Mouse (Mus musculus): Measurements from ENCODE around the gene Gpr39.

Gene Gpr39

GRCm38 (mm10) chr1:125694338-125694737 is 17.5 kb downstream of the Gpr39 start:
- no peak for DNase-seq (ENCODE audit: low spot score in 2 of 2)

GRCm38 (mm10) chr1:125701101-125701590 is 24.4 kb downstream of the Gpr39 start:
- no peak for DNase-seq (ENCODE audit: low spot score in 2 of 2)

- no peak for DNase-seq (ENCODE audit: low spot score in 2 of 2)
Measured at GRCm38 (mm10) chr1:125701773-125702172, 25.0 kb downstream of the Gpr39 start.

GRCm38 (mm10) chr1:125702326-125702725 is 25.5 kb downstream of the Gpr39 start:
- no peak for DNase-seq (ENCODE audit: low spot score in 2 of 2)

GRCm38 (mm10) chr1:125705412-125705811 is 28.6 kb downstream of the Gpr39 start:
- DNase-seq (ENCODE audit: low spot score in 2 of 2), result no peak

- no peak for DNase-seq (ENCODE audit: low spot score in 2 of 2)
Measured at GRCm38 (mm10) chr1:125715286-125715685, 38.5 kb downstream of the Gpr39 start.

- DNase-seq (ENCODE audit: low spot score in 2 of 2), result no peak
Measured at GRCm38 (mm10) chr1:125716241-125716640, 39.4 kb downstream of the Gpr39 start.

- no peak for DNase-seq (ENCODE audit: low spot score in 2 of 2)
Measured at GRCm38 (mm10) chr1:125717906-125718305, 41.1 kb downstream of the Gpr39 start.

GRCm38 (mm10) chr1:125719127-125719526 is 42.3 kb downstream of the Gpr39 start:
- DNase-seq (ENCODE audit: low spot score in 2 of 2), result no peak

- no peak for DNase-seq (ENCODE audit: low spot score in 2 of 2)
Measured at GRCm38 (mm10) chr1:125721104-125721758, 44.4 kb downstream of the Gpr39 start.

GRCm38 (mm10) chr1:125724304-125724703 is 47.5 kb downstream of the Gpr39 start:
- DNase-seq (ENCODE audit: low spot score in 2 of 2), result peak; percentile 6 to 33

- DNase-seq (ENCODE audit: low spot score in 2 of 2), result no peak
Measured at GRCm38 (mm10) chr1:125729025-125729565, 52.3 kb downstream of the Gpr39 start.

- no peak for DNase-seq (ENCODE audit: low spot score in 2 of 2)
Measured at GRCm38 (mm10) chr1:125729731-125730536, 53.1 kb downstream of the Gpr39 start.

- DNase-seq (ENCODE audit: low spot score in 2 of 2), result no peak
Measured at GRCm38 (mm10) chr1:125730537-125730880, 53.7 kb downstream of the Gpr39 start.

- DNase-seq (ENCODE audit: low spot score in 2 of 2), result no peak
Measured at GRCm38 (mm10) chr1:125731854-125732253, 55.1 kb downstream of the Gpr39 start.

- no peak for DNase-seq (ENCODE audit: low spot score in 2 of 2)
Measured at GRCm38 (mm10) chr1:125744766-125745165, 68.0 kb downstream of the Gpr39 start.

GRCm38 (mm10) chr1:125755335-125755996 is 78.7 kb downstream of the Gpr39 start:
- no peak for DNase-seq (ENCODE audit: low spot score in 2 of 2)

GRCm38 (mm10) chr1:125759972-125760695 is 83.3 kb downstream of the Gpr39 start:
- DNase-seq (ENCODE audit: low spot score in 2 of 2), result no peak

GRCm38 (mm10) chr1:125760696-125761025 is 83.9 kb downstream of the Gpr39 start:
- DNase-seq (ENCODE audit: low spot score in 2 of 2), result no peak

- no peak for DNase-seq (ENCODE audit: low spot score in 2 of 2)
Measured at GRCm38 (mm10) chr1:125762076-125762475, 85.3 kb downstream of the Gpr39 start.

- peak; percentile 42 to 57 for DNase-seq (ENCODE audit: low spot score in 2 of 2)
Measured at GRCm38 (mm10) chr1:125789804-125790203, 113.0 kb downstream of the Gpr39 start.

GRCm38 (mm10) chr1:125800506-125800905 is 123.7 kb downstream of the Gpr39 start:
- no peak for DNase-seq (ENCODE audit: low spot score in 2 of 2)
